Mouse (Mus musculus) MEL (cell line): Measurements from ENCODE around the gene Ccdc157. TPM values are rescaled to one million over a fixed set of nuclear protein-coding genes. Genes with fewer than 3 reads are reported as not detected.

Experiments
- DNase-seq: peaks from one replicate; pipeline ENCODE4 v3.0.0; 2011; ENCODE audit warnings: low read depth, low spot score
- H3K27ac ChIP-seq: 2 replicates; pipeline ENCODE4 v1.5.1; 2012; ENCODE audit warnings: low read depth, mild to moderate bottlenecking, control low read depth, low read length, moderate library complexity; ENCODE audit not compliant: control insufficient read depth
- H3K27me3 ChIP-seq, 2 experiments: fragments of 150-350 bp in 1 of 2; sonication (generic) in 1 of 2; 2 replicates each; pipeline ENCODE4 v1.6.1; 2012; ENCODE audit warnings: low read length in 2 of 2, mild to moderate bottlenecking in 2 of 2, improper control_type of control experiment in 1 of 2, moderate library complexity in 1 of 2; ENCODE audit not compliant: insufficient read depth in 2 of 2, control insufficient read depth in 1 of 2
- H3K36me3 ChIP-seq, 2 experiments: 2 replicates each; pipeline ENCODE4 v1.6.1; 2012 to 2014; ENCODE audit warnings: low read length in 2 of 2, improper control_type of control experiment in 1 of 2, inconsistent platforms in 1 of 2, mild to moderate bottlenecking in 1 of 2; ENCODE audit not compliant: insufficient read depth in 2 of 2, control insufficient read depth in 1 of 2
- H3K4me1 ChIP-seq, 2 experiments: fragments of 150-350 bp in 1 of 2; sonication (generic) in 1 of 2; 2 replicates each; pipeline ENCODE4 v1.6.1; 2012; ENCODE audit warnings: low read length in 2 of 2, improper control_type of control experiment in 1 of 2, mild to moderate bottlenecking in 1 of 2; ENCODE audit not compliant: insufficient read depth in 2 of 2, control insufficient read depth in 1 of 2
- H3K4me3 ChIP-seq, 2 experiments: fragments of 150-350 bp in 1 of 2; sonication (generic) in 1 of 2; 2 replicates each; pipeline ENCODE4 v1.5.1; 2012; ENCODE audit warnings: low read depth in 2 of 2, low read length in 2 of 2, mild to moderate bottlenecking in 2 of 2, moderate library complexity in 2 of 2, control low read depth in 1 of 2, improper control_type of control experiment in 1 of 2; ENCODE audit not compliant: control insufficient read depth in 1 of 2, insufficient read depth in 1 of 2
- H3K79me2 ChIP-seq: 2 replicates; pipeline ENCODE4 v1.6.1; 2012; ENCODE audit warnings: mild to moderate bottlenecking, low read length, moderate library complexity; ENCODE audit not compliant: control insufficient read depth, poor library complexity, insufficient read depth
- H3K9ac ChIP-seq: 2 replicates; pipeline ENCODE4 v1.6.1; 2012; ENCODE audit warnings: low read depth, mild to moderate bottlenecking, control low read depth, low read length, moderate library complexity; ENCODE audit not compliant: control insufficient read depth, poor library complexity, severe bottlenecking
- H3K9me3 ChIP-seq: fragments of 150-350 bp; sonication (generic); replicated peaks from 2 replicates; pipeline ENCODE4 v1.6.1; 2012; ENCODE audit warnings: mild to moderate bottlenecking, low read length, improper control_type of control experiment, moderate library complexity; ENCODE audit not compliant: insufficient read depth
- CHD1 ChIP-seq: IDR thresholded peaks from 2 replicates; pipeline ENCODE4 v1.6.1; 2012; ENCODE audit warnings: low read depth, mild to moderate bottlenecking, inconsistent platforms, low read length, improper control_type of control experiment
- CHD2 ChIP-seq: IDR thresholded peaks from 2 replicates; pipeline ENCODE4 v1.6.1; 2011; ENCODE audit warnings: low read length, improper control_type of control experiment
- ELF1 ChIP-seq: IDR thresholded peaks from 2 replicates; pipeline ENCODE4 v1.6.1; 2014; ENCODE audit warnings: low read depth, mild to moderate bottlenecking, inconsistent platforms, low read length, improper control_type of control experiment, moderate library complexity
- EP300 ChIP-seq, 2 experiments: IDR thresholded peaks; 2 replicates each; pipeline ENCODE4 v1.6.1; 2011; ENCODE audit warnings: improper control_type of control experiment in 2 of 2, low read length in 2 of 2, low read depth in 1 of 2, mild to moderate bottlenecking in 1 of 2
- ETS1 ChIP-seq: IDR thresholded peaks from 2 replicates; pipeline ENCODE4 v1.6.1; 2012; ENCODE audit warnings: low read depth, mild to moderate bottlenecking, inconsistent platforms, low read length, improper control_type of control experiment, moderate library complexity
- GABPA ChIP-seq: IDR thresholded peaks from 2 replicates; pipeline ENCODE4 v1.6.1; 2012; ENCODE audit warnings: low read depth, mild to moderate bottlenecking, inconsistent platforms, low read length, improper control_type of control experiment, moderate library complexity
- GATA1 ChIP-seq: IDR thresholded peaks from 2 replicates; pipeline ENCODE4 v1.6.1; 2011; ENCODE audit warnings: low read depth, low read length, improper control_type of control experiment
- HCFC1 ChIP-seq: IDR thresholded peaks from 2 replicates; pipeline ENCODE4 v1.6.1; 2012; ENCODE audit warnings: low read depth, mild to moderate bottlenecking, inconsistent platforms, low read length, improper control_type of control experiment, moderate library complexity
- KAT2A ChIP-seq: conservative IDR thresholded peaks from 2 replicates; pipeline ENCODE4 v1.6.1; 2012; ENCODE audit warnings: low read depth, low read length, improper control_type of control experiment, inconsistent platforms
- MAFK ChIP-seq: IDR thresholded peaks from 2 replicates; pipeline ENCODE4 v1.6.1; 2011; ENCODE audit warnings: low read depth, mild to moderate bottlenecking, low read length, improper control_type of control experiment, borderline replicate concordance
- MAX ChIP-seq: IDR thresholded peaks from 2 replicates; pipeline ENCODE4 v1.6.1; 2011; ENCODE audit warnings: low read length, improper control_type of control experiment
- MAZ ChIP-seq: IDR thresholded peaks from 2 replicates; pipeline ENCODE4 v1.6.1; 2012; ENCODE audit warnings: low read depth, mild to moderate bottlenecking, inconsistent platforms, low read length, improper control_type of control experiment
- MXI1 ChIP-seq: IDR thresholded peaks from 2 replicates; pipeline ENCODE4 v1.6.1; 2011; ENCODE audit warnings: mild to moderate bottlenecking, low read depth, low read length, improper control_type of control experiment
- MYB ChIP-seq: IDR thresholded peaks from 2 replicates; pipeline ENCODE4 v1.6.1; 2011; ENCODE audit warnings: mild to moderate bottlenecking, low read depth, low read length, improper control_type of control experiment
- POLR2A ChIP-seq, 2 experiments: IDR thresholded peaks; 2 replicates each; pipeline ENCODE4 v1.6.1; 2011 to 2012; ENCODE audit warnings: low read length in 2 of 2, mild to moderate bottlenecking in 2 of 2, control low read depth in 1 of 2, improper control_type of control experiment in 1 of 2, low read depth in 1 of 2, moderate library complexity in 1 of 2; ENCODE audit not compliant: control insufficient read depth in 1 of 2, insufficient read depth in 1 of 2, poor library complexity in 1 of 2
- POLR2AphosphoS2 ChIP-seq: IDR thresholded peaks from 2 replicates; pipeline ENCODE4 v1.6.1; 2011; ENCODE audit warnings: low read length, improper control_type of control experiment
- POLR2AphosphoS5 ChIP-seq: IDR thresholded peaks from 2 replicates; pipeline ENCODE4 v1.6.1; 2012; ENCODE audit warnings: low read depth, borderline replicate concordance, mild to moderate bottlenecking, inconsistent platforms, low read length, moderate library complexity, mixed read lengths
- SIN3A ChIP-seq: IDR thresholded peaks from 2 replicates; pipeline ENCODE4 v1.6.1; 2012; ENCODE audit warnings: low read length, improper control_type of control experiment, inconsistent platforms
- SMC3 ChIP-seq: IDR thresholded peaks from 2 replicates; pipeline ENCODE4 v1.6.1; 2011; ENCODE audit warnings: low read depth, low read length, improper control_type of control experiment
- TAL1 ChIP-seq: IDR thresholded peaks from 2 replicates; pipeline ENCODE4 v1.6.1; 2012; ENCODE audit warnings: mild to moderate bottlenecking, inconsistent platforms, low read length, moderate library complexity, mixed read lengths
- TBP ChIP-seq: IDR thresholded peaks from 2 replicates; pipeline ENCODE4 v1.8.0; 2011; ENCODE audit warnings: low read depth, low read length, improper control_type of control experiment
- TCF12 ChIP-seq: IDR thresholded peaks from 2 replicates; pipeline ENCODE4 v1.6.1; 2014; ENCODE audit warnings: low read depth, mild to moderate bottlenecking, inconsistent platforms, low read length, improper control_type of control experiment, moderate library complexity
- USF1 ChIP-seq: IDR thresholded peaks from 2 replicates; pipeline ENCODE4 v1.6.1; 2014; ENCODE audit warnings: low read depth, mild to moderate bottlenecking, inconsistent platforms, low read length, improper control_type of control experiment, moderate library complexity
- USF2 ChIP-seq, 2 experiments: IDR thresholded peaks; 2 replicates each; pipeline ENCODE4 v1.6.1; 2011 to 2012; ENCODE audit warnings: improper control_type of control experiment in 2 of 2, low read length in 2 of 2, borderline replicate concordance in 1 of 2, inconsistent platforms in 1 of 2, low read depth in 1 of 2, mild to moderate bottlenecking in 1 of 2; ENCODE audit not compliant: insufficient read depth in 1 of 2
- ZC3H11A ChIP-seq: IDR thresholded peaks from 2 replicates; pipeline ENCODE4 v1.6.1; 2012; ENCODE audit warnings: low read depth, mild to moderate bottlenecking, inconsistent platforms, low read length, improper control_type of control experiment
- ZNF384 ChIP-seq: IDR thresholded peaks from 2 replicates; pipeline ENCODE4 v1.6.1; 2012; ENCODE audit warnings: low read depth, mild to moderate bottlenecking, inconsistent platforms, low read length, improper control_type of control experiment
- polyA plus RNA-seq, 2 experiments: library from polyadenylated mRNA; stranded (reverse) in 1 of 2; unstranded in 1 of 2; fragments of >175 nt in 1 of 2; fragments of >200 nt in 1 of 2; gene quantifications; 2 replicates each; pipeline versions ENCODE4 v1.2.1 to v1.2.4; 2012; ENCODE audit warnings: low replicate concordance in 2 of 2, low read depth in 1 of 2; ENCODE audit not compliant: insufficient read length in 2 of 2, insufficient read depth in 1 of 2, missing spikeins in 1 of 2
- total RNA-seq: library from RNA; depleted of rRNA; stranded (reverse); fragments of 300-350 nt; gene quantifications from 2 replicates; pipeline ENCODE4 v1.2.3, GENCODE M21; 2012

The Ccdc157 gene
- total and polyA plus RNA-seq, 3 experiments = 2.0 to 2.9 TPM; not detected in 1

DNA sequence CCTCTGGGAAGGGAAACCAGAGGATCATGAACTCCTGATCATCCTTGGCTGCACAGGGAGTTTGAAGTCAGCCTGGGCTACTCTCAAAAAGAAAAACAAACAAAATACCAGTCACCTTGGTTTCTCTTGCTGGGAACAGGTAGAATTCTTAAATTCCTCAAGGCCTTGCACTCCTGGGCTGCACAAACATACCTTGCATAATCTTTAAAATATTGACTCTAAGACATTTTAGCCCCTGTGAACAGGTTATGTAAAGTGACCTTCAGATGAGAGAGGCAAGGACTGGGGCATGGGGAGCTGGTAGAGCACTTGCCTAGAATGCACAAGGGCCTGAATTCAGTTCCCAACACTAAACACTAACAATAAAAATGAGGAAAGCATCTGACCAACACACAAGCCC, 18.6 kb downstream of the Ccdc157 start:
- Histone ChIP-seq H3K79me2 (no peaks in the 10 kb centered on the region), H3K36me3 (no peaks in the 10 kb centered on the region), H3K27ac (no peak overlapping the region), H3K27me3 (no peaks in the 10 kb centered on the region), H3K9ac (no peak overlapping the region), H3K4me3 (no peak overlapping the region), H3K4me1 (no peaks in the 10 kb centered on the region), H3K9me3 (no peaks in the 10 kb centered on the region)
- no peak for TF ChIP-seq ZNF384
- no peak for TF ChIP-seq POLR2AphosphoS2
- no peak for TF ChIP-seq CHD2
- TF ChIP-seq MAZ = no peak
- TF ChIP-seq ZC3H11A = no peak
- TF ChIP-seq TAL1 = no peak
- no peak for TF ChIP-seq KAT2A
- TF ChIP-seq HCFC1 = no peak
- no peak for TF ChIP-seq GABPA
- TF ChIP-seq EP300 (IDR thresholded peaks at IDR 0.05; ENCODE audit: low read depth in 1 of 2, low read length in 2 of 2) = no peak
- no peak for TF ChIP-seq GATA1
- no peak for TF ChIP-seq TBP
- no peak for TF ChIP-seq CHD1
- no peak for TF ChIP-seq MAFK
- no peak for TF ChIP-seq MYB
- TF ChIP-seq MXI1 = no peak
- no peak for DNase-seq

GRCm38 (mm10) chr11:4138964-4139363, 21.1 kb downstream of the Ccdc157 start:
- Histone ChIP-seq H3K27me3 (no peaks in the 10 kb centered on the region), H3K79me2 (peaks cover 6% of the 10 kb centered on the region), H3K27ac (no peak overlapping the region), H3K4me1 (peaks cover 5 to 10% of the 10 kb centered on the region in 2 experiments; a peak in 3 of 4 replicates), H3K9ac (no peak overlapping the region), H3K36me3 (peaks cover 0 to 2% of the 10 kb centered on the region in 2 experiments; a peak in 1 of 4 replicates), H3K4me3 (no peak overlapping the region), H3K9me3 (no peaks in the 10 kb centered on the region)
- no peak for DNase-seq
- TF ChIP-seq ELF1 (no peak), TCF12 (no peak), POLR2AphosphoS2 (no peak), HCFC1 (no peak), GATA1 (no peak), SIN3A (no peak), USF2 (IDR thresholded peaks at IDR 0.05; ENCODE audit: borderline replicate concordance in 1 of 2, insufficient read depth in 1 of 2, low read depth in 1 of 2, low read length in 2 of 2) (no peak), POLR2AphosphoS5 (no peak), MAX (no peak), MXI1 (no peak), CHD1 (no peak), POLR2A (IDR thresholded peaks at IDR 0.05; ENCODE audit: control insufficient read depth in 1 of 2, insufficient read depth in 1 of 2, low read depth in 1 of 2, low read length in 2 of 2, poor library complexity in 1 of 2) (no peak), TBP (no peak), USF1 (no peak), MYB (no peak), SMC3 (no peak), MAFK (no peak), EP300 (IDR thresholded peaks at IDR 0.05; ENCODE audit: low read depth in 1 of 2, low read length in 2 of 2) (no peak), KAT2A (no peak), ETS1 (no peak)
